Mouse (Mus musculus): ENCODE results near the gene Cox20. TPM values are rescaled to one million over a fixed set of nuclear protein-coding genes. Genes with fewer than 3 reads are reported as not detected.

The Cox20 gene
- polyA plus RNA-seq, 1 experiment, result 97.7 TPM

DNA sequence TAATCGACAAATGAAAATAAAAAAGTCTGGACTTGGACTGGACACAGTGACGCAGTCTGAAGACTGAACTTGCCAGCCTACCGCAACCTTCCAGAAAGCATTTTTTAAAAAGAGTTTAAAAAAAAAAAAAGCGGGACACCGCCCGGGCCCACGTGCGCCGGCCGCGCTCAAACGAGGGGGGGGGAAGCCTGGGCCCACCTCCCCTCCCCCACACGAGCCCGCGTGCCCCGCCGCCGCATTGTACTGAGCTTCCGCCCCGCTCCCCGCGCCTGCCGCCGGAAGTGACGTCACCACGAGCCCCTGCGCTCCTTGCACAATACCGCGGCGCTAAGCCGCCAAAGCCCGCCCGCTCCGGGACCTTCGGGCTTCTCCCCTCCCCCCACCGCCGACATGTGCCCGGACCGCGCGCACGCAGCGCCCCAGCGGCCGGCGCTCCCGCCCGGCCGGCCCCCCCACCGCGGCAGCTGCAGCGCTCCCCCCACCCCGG, 17.4 kb downstream of the Cox20 start:
- under 1% methylated on average over 51 of the region's 53 CpGs for WGBS
- no peaks in the 10 kb centered on the region for H3K27me3 ChIP-seq (ENCODE audit: control insufficient read depth, insufficient read depth, low read length)
- TF ChIP-seq POLR2A (IDR thresholded peaks at IDR 0.05; ENCODE audit: borderline replicate concordance, insufficient read depth, low read length) (0 out of 2 replicates have a peak, but pooled peaks have one; percentile 2), CTCF (IDR thresholded peaks at IDR 0.05; ENCODE audit: borderline replicate concordance, insufficient read depth, low read depth, low read length) (no peak)
- peaks cover 6% of the 10 kb centered on the region; the same call in 1 of the 2 replicates for H3K4me1 ChIP-seq (ENCODE audit: control insufficient read depth, insufficient read depth, low read length)
- H3K27ac ChIP-seq (ENCODE audit: insufficient read depth, low read length), result no peak overlapping the region
- DNase-seq, result peak; percentile 91 to 93
- peak overlapping the region; percentile 82 for H3K4me3 ChIP-seq (replicated peaks; ENCODE audit: insufficient read depth, low read depth, low read length)

DNA sequence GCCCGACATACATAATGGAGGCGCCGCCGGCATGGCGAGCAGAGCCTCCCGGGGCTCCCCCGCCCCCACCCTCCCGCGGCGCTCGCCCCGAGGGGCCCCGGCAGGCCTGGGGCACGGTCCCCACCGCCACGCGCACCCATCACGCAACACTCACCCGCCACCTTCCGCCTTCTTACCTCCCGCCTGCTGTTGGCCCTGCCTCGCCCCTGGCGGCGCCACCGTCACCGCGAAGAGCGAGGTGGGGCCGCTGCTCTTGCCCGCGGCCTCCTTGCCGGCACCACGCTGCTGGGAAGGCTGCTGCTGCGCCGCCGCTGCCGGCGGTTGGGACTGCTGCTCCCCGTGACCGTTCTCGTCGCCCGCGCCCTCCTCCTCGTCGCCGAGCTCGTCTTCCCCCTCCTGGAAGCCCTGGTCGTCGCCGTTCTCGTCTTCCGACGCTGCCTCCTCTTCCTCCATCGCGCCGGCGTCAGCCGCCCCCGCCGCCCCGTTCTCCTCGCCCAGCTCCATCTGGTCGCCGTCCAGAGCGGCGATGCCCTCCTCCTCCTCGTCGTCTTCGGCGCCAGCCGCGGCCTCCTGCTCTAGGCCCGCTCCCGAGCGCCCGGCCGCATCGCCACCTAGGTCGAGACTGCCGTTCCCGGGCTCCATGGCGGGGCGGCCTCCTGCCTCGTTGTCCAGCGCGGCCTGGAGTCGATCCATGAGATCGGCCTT, 18.0 kb downstream of the Cox20 start:
- Histone ChIP-seq H3K27me3 (ENCODE audit: control insufficient read depth, insufficient read depth, low read length) (no peaks in the 10 kb centered on the region), H3K27ac (ENCODE audit: insufficient read depth, low read length) (peak overlapping the region; percentile 98), H3K4me3 (replicated peaks; ENCODE audit: insufficient read depth, low read depth, low read length) (peak overlapping the region; percentile 82), H3K4me1 (ENCODE audit: control insufficient read depth, insufficient read depth, low read length) (peaks cover 6% of the 10 kb centered on the region; the same call in 1 of the 2 replicates)
- TF ChIP-seq CTCF (IDR thresholded peaks at IDR 0.05; ENCODE audit: borderline replicate concordance, insufficient read depth, low read depth, low read length), result no peak
- 0 out of 2 replicates have a peak, but pooled peaks have one; percentile 8 for TF ChIP-seq POLR2A (IDR thresholded peaks at IDR 0.05; ENCODE audit: borderline replicate concordance, insufficient read depth, low read length)
- WGBS, result 2% methylated on average over 79 of the region's 89 CpGs
- DNase-seq, result peak in 1 of 2 experiments; percentile 56

GRCm38 (mm10) chr1:178337551-178338317, 18.8 kb downstream of the Cox20 start, which contains the start of gene Hnrnpu:
Hnrnpu (minus strand) TSS chr1:178337797.
- H3K4me3 ChIP-seq (replicated peaks; ENCODE audit: insufficient read depth, low read depth, low read length), result peak within 1 kb of the TSS; percentile 83
- TF ChIP-seq CTCF (IDR thresholded peaks at IDR 0.05; ENCODE audit: borderline replicate concordance, insufficient read depth, low read depth, low read length) (no peak), POLR2A (IDR thresholded peaks at IDR 0.05; ENCODE audit: borderline replicate concordance, insufficient read depth, low read length) (peak; percentile 91)
- DNase-seq, result peak; percentile 95 to 97
- peaks cover 3% of the 10 kb centered on the region; the same call in 1 of the 2 replicates for H3K4me1 ChIP-seq (ENCODE audit: control insufficient read depth, insufficient read depth, low read length)
- H3K27ac ChIP-seq (ENCODE audit: insufficient read depth, low read length), result peak within 1 kb of the TSS; percentile 98
- no peaks in the 10 kb centered on the region for H3K27me3 ChIP-seq (ENCODE audit: control insufficient read depth, insufficient read depth, low read length)
- WGBS, result under 1% methylated on average over 73 of the region's 73 CpGs

- no peaks in the 10 kb centered on the region for H3K27me3 ChIP-seq (ENCODE audit: control insufficient read depth, insufficient read depth, low read length)
- peak overlapping the region; percentile 82 for H3K27ac ChIP-seq (ENCODE audit: insufficient read depth, low read length)
- no peaks in the 10 kb centered on the region; the same call in 1 of the 2 replicates for H3K4me1 ChIP-seq (ENCODE audit: control insufficient read depth, insufficient read depth, low read length)
- H3K4me3 ChIP-seq (replicated peaks; ENCODE audit: insufficient read depth, low read depth, low read length), result peak overlapping the region; percentile 52
- DNase-seq, result peak; percentile 42 to 53
- WGBS, result 11% methylated on average over 6 of the region's 6 CpGs
- TF ChIP-seq POLR2A (IDR thresholded peaks at IDR 0.05; ENCODE audit: borderline replicate concordance, insufficient read depth, low read length), result no peak
- TF ChIP-seq CTCF (IDR thresholded peaks at IDR 0.05; ENCODE audit: borderline replicate concordance, insufficient read depth, low read depth, low read length), result no peak
Observed at GRCm38 (mm10) chr1:178338318-178338641, 19.4 kb downstream of the Cox20 start.

DNA sequence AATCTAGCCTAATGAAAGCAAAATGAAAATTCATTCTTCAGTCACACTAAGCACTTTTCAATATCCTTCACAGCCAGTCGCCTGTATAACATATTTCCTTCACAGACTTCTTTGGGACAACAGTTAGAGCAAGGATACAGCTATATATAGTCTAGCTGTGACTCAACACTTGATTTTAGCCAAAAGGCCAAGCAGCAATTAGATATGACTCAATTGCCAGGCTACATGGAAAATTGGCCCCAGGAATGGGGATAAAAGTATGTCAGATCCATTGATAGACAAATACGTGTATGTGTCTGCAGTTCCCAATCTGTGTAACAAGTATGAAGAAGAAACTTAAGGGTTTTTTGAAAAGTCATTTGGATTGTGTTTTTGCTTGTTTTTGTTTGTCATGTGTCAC, 21.3 kb downstream of the Cox20 start:
- Histone ChIP-seq H3K27me3 (ENCODE audit: control insufficient read depth, insufficient read depth, low read length) (no peaks in the 10 kb centered on the region), H3K27ac (ENCODE audit: insufficient read depth, low read length) (no peak overlapping the region), H3K4me1 (ENCODE audit: control insufficient read depth, insufficient read depth, low read length) (no peaks in the 10 kb centered on the region), H3K4me3 (replicated peaks; ENCODE audit: insufficient read depth, low read depth, low read length) (no peak overlapping the region)
- TF ChIP-seq POLR2A (IDR thresholded peaks at IDR 0.05; ENCODE audit: borderline replicate concordance, insufficient read depth, low read length), result no peak
- no peak for TF ChIP-seq CTCF (IDR thresholded peaks at IDR 0.05; ENCODE audit: borderline replicate concordance, insufficient read depth, low read depth, low read length)
- 81% methylated on average over 2 of the region's 2 CpGs for WGBS
- DNase-seq, result no peak

- 86% methylated on average over 3 of the region's 3 CpGs for WGBS
- H3K27ac ChIP-seq (ENCODE audit: insufficient read depth, low read length), result no peak overlapping the region
- H3K27me3 ChIP-seq (ENCODE audit: control insufficient read depth, insufficient read depth, low read length), result no peaks in the 10 kb centered on the region
- DNase-seq, result no peak
- TF ChIP-seq POLR2A (IDR thresholded peaks at IDR 0.05; ENCODE audit: borderline replicate concordance, insufficient read depth, low read length) (no peak), CTCF (IDR thresholded peaks at IDR 0.05; ENCODE audit: borderline replicate concordance, insufficient read depth, low read depth, low read length) (no peak)
- no peaks in the 10 kb centered on the region for H3K4me1 ChIP-seq (ENCODE audit: control insufficient read depth, insufficient read depth, low read length)
- no peak overlapping the region for H3K4me3 ChIP-seq (replicated peaks; ENCODE audit: insufficient read depth, low read depth, low read length)
Observed at GRCm38 (mm10) chr1:178341435-178341834, 22.5 kb downstream of the Cox20 start.

GRCm38 (mm10) chr1:178342063-178342462, 23.1 kb downstream of the Cox20 start:
- TF ChIP-seq CTCF (IDR thresholded peaks at IDR 0.05; ENCODE audit: borderline replicate concordance, insufficient read depth, low read depth, low read length) (no peak), POLR2A (IDR thresholded peaks at IDR 0.05; ENCODE audit: borderline replicate concordance, insufficient read depth, low read length) (no peak)
- 64% methylated on average over 1 of the region's 1 CpGs for WGBS

More at GRCm38 (mm10) chr1:178342063-178342462, 23.1 kb downstream of the Cox20 start:
- Histone ChIP-seq H3K27me3 (ENCODE audit: control insufficient read depth, insufficient read depth, low read length) (no peaks in the 10 kb centered on the region), H3K27ac (ENCODE audit: insufficient read depth, low read length) (no peak overlapping the region), H3K4me3 (replicated peaks; ENCODE audit: insufficient read depth, low read depth, low read length) (no peak overlapping the region), H3K4me1 (ENCODE audit: control insufficient read depth, insufficient read depth, low read length) (no peaks in the 10 kb centered on the region)
- no peak for DNase-seq

Measured in cerebellum, adult 2 months (tissue).